7 mouse cellular contexts compared by ENCODE assay signal in the genomic region with DNA sequence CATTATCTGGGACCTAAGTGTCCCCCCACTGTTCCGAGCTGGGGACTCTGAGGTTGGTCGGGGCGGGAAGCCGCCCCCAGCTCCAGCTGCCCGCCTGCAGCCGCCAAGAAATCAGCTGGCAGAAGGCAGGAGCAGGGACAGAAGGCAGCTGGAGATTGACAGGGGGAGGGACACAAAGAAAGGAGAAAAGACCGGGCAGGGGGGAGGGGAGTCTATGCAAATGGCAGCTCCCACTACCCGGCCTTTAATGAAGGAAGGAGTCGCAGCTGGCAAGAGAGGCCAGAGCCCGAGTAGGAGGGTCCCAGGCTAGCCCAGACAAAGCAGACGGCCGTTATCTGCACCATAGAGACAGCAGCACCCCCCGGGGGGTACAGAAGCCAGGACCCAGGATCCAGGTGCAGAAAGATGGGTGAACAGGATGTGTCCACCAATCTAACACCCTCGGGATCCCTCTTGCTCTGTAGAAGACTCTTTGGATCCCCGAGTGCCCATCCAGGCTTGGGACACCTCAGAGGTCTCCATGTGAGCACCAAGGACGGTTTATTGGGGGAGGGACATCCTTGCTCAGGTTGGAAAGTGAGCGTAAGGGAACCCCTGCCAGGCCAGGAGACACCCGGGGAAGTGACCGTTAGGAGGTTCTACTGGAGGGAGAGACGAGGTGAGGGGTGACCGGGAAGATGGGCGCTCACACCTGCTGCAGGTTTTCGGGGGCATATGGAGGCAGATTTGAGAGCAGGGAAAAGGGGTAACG. TPM values are rescaled to one million over a fixed set of nuclear protein-coding genes. Genes with fewer than 3 reads are reported as not detected.
DNase-seq lines count a peak whose midpoint lies in the region; ATAC-seq and TF ChIP-seq lines count a peak whose summit lies in the region.

No protein-coding gene starts in this region.

- no peaks in the 10 kb centered on the region for H3K36me3 ChIP-seq in embryonic facial prominence, embryonic 11.5 days (replicated peaks; ENCODE audit: control insufficient read depth, insufficient read depth, low read depth, low read length)
- no peaks in the 10 kb centered on the region for H3K36me3 ChIP-seq in hindbrain, embryonic 13.5 days
- no peaks in the 10 kb centered on the region for H3K36me3 ChIP-seq in liver, embryonic 14.5 days (replicated peaks; ENCODE audit: control insufficient read depth, insufficient read depth, low read depth)

- TF ChIP-seq EP300 in liver, embryonic 14.5 days (IDR thresholded peaks at IDR 0.05; ENCODE audit: low read depth), result no peak

- no peaks in the 10 kb centered on the region for H3K9me3 ChIP-seq in embryonic facial prominence, embryonic 11.5 days (replicated peaks; ENCODE audit: control insufficient read depth, low read length)
- no peaks in the 10 kb centered on the region for H3K9me3 ChIP-seq in hindbrain, embryonic 13.5 days
- no peaks in the 10 kb centered on the region; the same call in 1 of the 2 replicates for H3K9me3 ChIP-seq in liver, embryonic 14.5 days (ENCODE audit: control insufficient read depth, low read length)

- peaks cover 22% of the 10 kb centered on the region for H3K27me3 ChIP-seq in embryonic facial prominence, embryonic 11.5 days (ENCODE audit: control insufficient read depth, insufficient read depth, low read length)
- H3K27me3 ChIP-seq in hindbrain, embryonic 13.5 days, result no peaks in the 10 kb centered on the region
- H3K27me3 ChIP-seq in liver, embryonic 14.5 days (ENCODE audit: control insufficient read depth, insufficient read depth, low read length), result peaks cover 75% of the 10 kb centered on the region

- H3K4me2 ChIP-seq in embryonic facial prominence, embryonic 11.5 days (ENCODE audit: low read depth, low read length), result peak overlapping the region; percentile 99
- H3K4me2 ChIP-seq in hindbrain, embryonic 13.5 days, result peak overlapping the region; percentile 99
- peak overlapping the region; percentile 68 for H3K4me2 ChIP-seq in liver, embryonic 14.5 days (ENCODE audit: low read depth)

- no peak overlapping the region; the same call in 1 of the 2 replicates for H3K27ac ChIP-seq in embryonic facial prominence, embryonic 11.5 days (replicated peaks; ENCODE audit: low read depth, low read length)
- H3K27ac ChIP-seq in hindbrain, embryonic 13.5 days, result peak overlapping the region; percentile 99
- no peak overlapping the region for H3K27ac ChIP-seq in liver, embryonic 14.5 days

- 0 out of 2 replicates have a peak, but pooled peaks have one; percentile 21 for ATAC-seq in embryonic facial prominence, embryonic 11.5 days (replicated peaks; ENCODE audit: insufficient number of reproducible peaks, low FRiP score, low TSS enrichment, low read depth)
- peak; percentile 16 for ATAC-seq in hindbrain, embryonic 13.5 days (ENCODE audit: low FRiP score)
- ATAC-seq in liver, embryonic 14.5 days (ENCODE audit: insufficient read depth), result no peak

- H3K4me3 ChIP-seq in embryonic facial prominence, embryonic 11.5 days (ENCODE audit: low read depth, low read length), result peak overlapping the region; percentile 83
- H3K4me3 ChIP-seq in hindbrain, embryonic 13.5 days, result peak overlapping the region; percentile 90
- H3K4me3 ChIP-seq in liver, embryonic 14.5 days (ENCODE audit: insufficient read depth in 1 of 2, low read depth in 2 of 2, low read length in 2 of 2), result peak overlapping the region; percentile 47 to 51; a peak in 2 of 4 replicates

- H3K9ac ChIP-seq in embryonic facial prominence, embryonic 11.5 days (replicated peaks; ENCODE audit: low read length), result peak overlapping the region; percentile 94
- H3K9ac ChIP-seq in hindbrain, embryonic 13.5 days, result peak overlapping the region; percentile 99
- H3K9ac ChIP-seq in liver, embryonic 14.5 days (replicated peaks), result no peak overlapping the region

- WGBS in embryonic facial prominence, embryonic 11.5 days, result 2% methylated on average over 24 of the region's 24 CpGs
- WGBS in hindbrain, embryonic 13.5 days, result under 1% methylated on average over 24 of the region's 24 CpGs
- WGBS in liver, embryonic 14.5 days (ENCODE audit: insufficient replicate concordance), result 4% methylated on average over 24 of the region's 24 CpGs

- peak; percentile 40 for DNase-seq in thymus, postnatal 4 days
- no peak for DNase-seq in thymus, postnatal 10 days (ENCODE audit: low spot score in 2 of 2)
- DNase-seq in embryonic facial prominence, embryonic 11.5 days (ENCODE audit: low spot score), result peak; percentile 79
- no peak for DNase-seq in liver, embryonic 14.5 days (ENCODE audit: low read depth in 3 of 3, low spot score in 3 of 3)
- peak; percentile 82 for DNase-seq in retina, embryonic 14.5 days (ENCODE audit: low spot score)
- DNase-seq in ovary, adult 18-20 months (ENCODE audit: low spot score), result no peak

- TF ChIP-seq CTCF in liver, embryonic 14.5 days (IDR thresholded peaks at IDR 0.05; ENCODE audit: low read depth), result no peak

- H3K4me1 ChIP-seq in embryonic facial prominence, embryonic 11.5 days (ENCODE audit: control insufficient read depth, insufficient read depth, low read length), result peaks cover 26% of the 10 kb centered on the region
- H3K4me1 ChIP-seq in hindbrain, embryonic 13.5 days (replicated peaks), result peaks cover 50% of the 10 kb centered on the region
- no peaks in the 10 kb centered on the region; a peak in 1 of 4 replicates for H3K4me1 ChIP-seq in liver, embryonic 14.5 days (replicated peaks; ENCODE audit: control insufficient read depth in 2 of 2, insufficient read depth in 2 of 2, low read length in 1 of 2)

RNA-seq across cellular contexts. Expression of gene Ptprs, which starts 1.3 kb away (rescaled TPM):
- polyA plus RNA-seq in embryonic facial prominence, embryonic 11.5 days (2014; fragmentation: Nextera tagmentation; extraction: Ambion mirVana), result 80.1 and 81.5 TPM in 2 replicates
- polyA plus RNA-seq in hindbrain, embryonic 13.5 days (2015; fragmentation: Nextera tagmentation; extraction: Ambion mirVana), result 273 TPM in 2 replicates
- polyA plus RNA-seq in liver, embryonic 14.5 days (2012; rRNA removed), result 17.7 and 18.8 TPM in 2 replicates
- polyA plus RNA-seq in liver, embryonic 14.5 days (2014; fragmentation: Nextera tagmentation; extraction: Ambion mirVana), result 3.8 and 4.6 TPM in 2 replicates

RNA-seq across cellular contexts. Expression of gene Znrf4, which starts 37.2 kb away (rescaled TPM):
- not detected in 2 replicates for polyA plus RNA-seq in embryonic facial prominence, embryonic 11.5 days (2014; fragmentation: Nextera tagmentation; extraction: Ambion mirVana)
- not detected in 2 replicates for polyA plus RNA-seq in hindbrain, embryonic 13.5 days (2015; fragmentation: Nextera tagmentation; extraction: Ambion mirVana)
- not detected in 2 replicates for polyA plus RNA-seq in liver, embryonic 14.5 days (2012; rRNA removed)
- polyA plus RNA-seq in liver, embryonic 14.5 days (2014; fragmentation: Nextera tagmentation; extraction: Ambion mirVana), result not detected in 2 replicates

Comparison
In these comparisons a context has a peak if more than half of its experiments do, and no peak if none do; other contexts are left out.
1. DNase-seq: peak in thymus, postnatal 4 days (single experiment), embryonic facial prominence, embryonic 11.5 days (single experiment) and retina, embryonic 14.5 days (single experiment); none in thymus, postnatal 10 days (0 of 2), liver, embryonic 14.5 days (0 of 3) and ovary, adult 18-20 months (single experiment).
2. Peak in every context shown above with its lines, with median percentiles within 50 percentile points of each other: H3K4me2 ChIP-seq and H3K4me3 ChIP-seq.